Mouse (Mus musculus): ENCODE data around the gene Sytl3.

DNA sequence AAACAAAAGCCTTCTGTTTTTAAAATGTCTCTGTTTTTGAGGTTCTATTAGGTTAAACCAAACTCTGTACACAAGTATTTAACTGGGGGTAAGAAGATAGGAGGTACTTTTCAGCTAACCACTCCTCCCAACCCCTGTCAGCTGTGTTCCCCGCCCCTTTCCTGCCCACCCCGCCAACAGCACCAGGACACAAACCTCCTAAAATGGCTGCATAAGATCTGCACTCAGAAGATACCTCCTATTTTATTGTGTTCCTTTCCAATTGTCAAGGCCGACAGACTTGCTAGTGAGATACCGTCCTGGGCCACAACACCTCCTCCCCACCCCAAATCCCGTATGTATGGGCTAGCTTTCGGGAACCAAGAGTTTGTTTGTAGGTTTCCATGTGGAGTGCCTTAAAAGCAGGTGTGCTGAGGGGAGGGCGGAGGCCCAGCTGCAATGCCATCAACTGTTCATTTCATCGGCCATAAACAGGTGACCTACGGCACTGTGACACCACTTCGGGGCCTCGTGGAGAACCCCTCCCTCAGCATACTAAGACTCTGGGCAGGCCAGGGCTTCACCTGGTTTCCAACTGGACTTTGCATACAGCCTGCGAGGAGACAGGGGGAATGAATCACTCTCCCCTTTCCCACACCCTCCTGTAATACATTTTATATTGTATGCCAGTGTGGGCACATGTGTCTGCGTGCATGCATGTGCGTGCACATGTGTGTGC is 114.5 kb downstream of the Sytl3 start:
- TF ChIP-seq FLI1 (IDR thresholded peaks at IDR 0.05; ENCODE audit: low read length) (no peak), GATA1 (IDR thresholded peaks at IDR 0.05; ENCODE audit: borderline replicate concordance, low read length) (no peak)
